Mouse (Mus musculus) thymus, adult 18-20 months (tissue): ENCODE data around the gene Bcl2l1.

Experiments
- DNase-seq, 2 experiments: peaks; one replicate each; pipeline ENCODE4 v3.0.0; 2022; ENCODE audit warnings: mixed read lengths in 2 of 2

Bcl2l1 gene

DNA sequence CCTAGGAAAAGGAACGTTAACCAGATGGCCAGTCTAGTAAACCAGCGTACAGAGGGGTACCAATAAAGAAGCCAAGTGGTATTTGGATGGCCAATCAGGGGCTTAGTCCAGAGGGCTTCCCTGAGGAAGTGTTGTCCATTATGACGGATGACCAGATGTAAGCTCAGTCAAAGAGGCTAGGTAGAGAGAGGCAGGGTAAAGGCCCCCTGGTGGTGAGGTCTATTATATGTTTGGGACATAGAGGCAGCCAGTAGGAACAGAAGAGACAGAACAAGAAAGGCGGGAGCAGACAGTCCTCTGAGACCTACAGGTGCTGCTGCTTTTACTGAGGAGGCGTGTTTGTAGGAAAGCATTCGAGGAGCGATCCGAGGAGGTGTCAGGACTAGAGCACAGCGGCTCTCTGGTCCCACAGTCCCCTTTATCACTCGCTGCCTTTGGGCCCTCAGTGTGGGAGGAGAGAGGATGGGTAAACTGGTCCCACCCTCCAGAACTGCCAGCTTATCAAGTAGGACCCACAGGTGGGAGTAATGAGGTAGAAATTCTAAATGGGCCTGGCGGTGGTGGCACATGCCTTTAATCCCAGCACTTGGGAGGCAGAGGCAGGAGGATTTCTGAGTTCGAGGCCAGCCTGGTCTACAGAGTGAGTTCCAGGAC lies 63.8 kb downstream of the Bcl2l1 start:
- DNase-seq: peak in 1 of 2 experiments; percentile 50

DNA sequence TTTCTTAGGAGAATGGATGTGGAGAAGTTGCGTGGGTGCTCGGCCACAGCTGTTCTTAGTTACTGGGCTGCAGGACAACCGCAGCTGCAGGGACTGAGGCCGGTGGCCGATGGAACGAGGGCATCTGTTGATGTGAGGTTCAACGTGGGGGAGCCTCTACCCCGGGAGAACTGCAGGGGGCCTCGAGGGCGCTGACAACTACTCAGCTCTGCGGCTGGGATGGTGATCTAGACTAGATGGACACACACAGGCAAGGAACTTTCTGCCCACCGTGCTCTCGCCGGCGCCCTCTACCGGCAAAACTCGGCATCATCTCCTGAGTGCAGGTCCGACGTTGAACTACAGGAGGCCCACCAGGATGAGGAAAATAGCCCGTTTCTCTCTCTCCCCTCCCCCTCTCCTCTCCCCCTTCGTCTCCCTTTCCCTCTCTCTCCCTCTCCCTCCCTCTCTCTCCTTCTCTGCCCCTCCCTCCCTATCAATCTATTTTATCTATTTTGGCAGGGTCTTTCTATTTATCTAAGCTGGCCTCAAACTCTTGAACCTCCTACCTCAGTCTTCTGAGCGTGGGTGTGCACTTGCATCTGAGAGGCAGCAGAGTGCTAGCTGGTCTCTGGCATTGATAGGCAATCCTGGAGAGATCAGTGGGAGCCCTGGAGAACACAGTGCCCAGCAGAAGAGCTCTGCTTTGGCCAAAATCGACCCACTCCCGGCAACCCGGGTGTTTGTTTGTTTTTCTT lies 65.0 kb downstream of the Bcl2l1 start:
- peak; percentile 79 to 85 for DNase-seq

DNA sequence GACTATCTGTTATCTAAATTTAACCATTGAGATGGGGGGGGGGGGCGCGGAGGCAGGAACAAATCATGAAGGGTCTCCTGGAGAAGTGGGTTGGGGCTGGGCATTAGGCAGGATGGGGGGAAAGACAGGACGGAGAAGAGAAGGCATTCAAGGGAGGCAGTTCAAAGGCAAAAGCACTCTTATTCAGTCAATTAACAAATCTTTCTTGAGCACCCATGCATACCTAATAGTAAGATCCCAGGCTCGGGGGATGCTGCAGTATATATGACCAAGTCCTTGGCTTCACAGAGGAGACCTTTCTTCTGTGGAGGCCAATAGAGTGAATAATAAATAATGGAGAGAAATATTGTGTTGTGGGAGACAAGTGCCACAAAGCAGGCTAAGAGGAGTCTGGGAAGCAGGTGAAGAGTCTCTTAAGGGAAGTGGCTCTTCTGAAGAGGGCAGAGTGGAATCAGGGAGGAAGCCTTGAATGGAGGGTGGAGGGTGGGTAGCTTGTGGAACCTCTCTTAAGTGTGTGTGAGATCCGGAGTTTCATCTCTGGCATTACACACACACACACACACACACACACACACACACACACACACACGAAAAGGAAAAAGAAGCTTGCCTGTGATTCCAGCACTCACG lies 66.4 kb downstream of the Bcl2l1 start:
- no peak for DNase-seq

DNA sequence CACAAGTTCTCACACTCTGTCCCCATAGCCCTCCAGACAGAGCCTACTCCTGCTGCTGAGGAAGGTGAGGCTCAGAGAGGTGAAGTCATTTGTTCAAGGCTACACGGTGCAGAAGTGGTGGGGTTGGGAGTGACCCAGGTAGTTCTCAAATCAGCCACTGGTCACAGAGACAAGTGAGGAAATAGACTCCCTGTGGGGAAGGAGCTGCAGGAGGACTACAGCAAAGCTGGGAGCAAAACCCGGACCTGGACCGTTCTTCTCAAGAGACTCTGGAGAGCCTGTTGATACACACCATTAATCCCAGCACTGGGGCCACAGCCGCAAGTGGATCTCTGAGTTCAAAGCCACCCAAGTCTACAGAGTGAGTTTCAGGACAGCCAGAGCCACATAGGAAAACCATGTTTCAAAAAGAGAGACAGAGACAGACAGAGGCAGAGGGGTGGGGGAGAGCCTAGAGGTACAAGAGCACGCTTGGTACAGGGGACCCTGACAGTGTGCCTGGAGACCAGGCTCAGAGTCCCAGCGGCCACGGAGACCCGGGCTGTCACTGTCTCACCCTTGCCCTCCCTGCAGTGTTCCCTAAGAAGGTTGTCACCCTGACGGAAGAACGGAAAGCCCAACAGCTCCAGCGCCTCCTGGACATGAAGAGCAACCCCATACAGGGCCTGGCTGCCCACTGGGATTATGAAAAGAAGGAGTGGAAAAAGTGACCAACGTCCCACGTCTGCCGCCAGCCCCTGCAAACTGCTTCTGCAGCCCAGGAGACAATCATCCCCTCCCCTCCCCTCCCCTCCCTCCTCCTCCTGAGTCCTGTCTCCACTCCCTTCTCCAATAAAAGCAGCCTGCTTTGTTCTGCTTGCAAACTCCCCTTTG lies 67.1 kb downstream of the Bcl2l1 start:
- no peak for DNase-seq

DNA sequence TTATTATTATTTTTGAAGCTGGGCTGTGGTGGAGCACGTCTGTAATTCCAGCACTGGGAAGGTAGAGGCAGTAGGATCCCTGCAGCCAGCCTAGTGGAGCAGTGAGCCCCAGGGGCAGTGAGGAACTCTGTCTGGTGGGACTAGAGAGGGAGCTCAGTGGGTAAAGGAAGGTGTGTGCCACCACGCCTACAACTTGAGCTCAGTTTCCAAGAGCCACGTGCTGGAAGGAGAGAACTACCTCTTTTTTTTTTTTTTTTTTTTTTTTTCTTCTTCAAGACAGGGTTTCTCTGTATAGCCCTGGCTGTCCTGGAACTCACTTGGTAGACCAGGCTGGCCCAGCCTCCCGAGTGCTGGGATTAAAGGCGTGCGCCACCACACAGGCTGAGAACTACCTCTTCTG lies 68.2 kb downstream of the Bcl2l1 start:
- no peak for DNase-seq

DNA sequence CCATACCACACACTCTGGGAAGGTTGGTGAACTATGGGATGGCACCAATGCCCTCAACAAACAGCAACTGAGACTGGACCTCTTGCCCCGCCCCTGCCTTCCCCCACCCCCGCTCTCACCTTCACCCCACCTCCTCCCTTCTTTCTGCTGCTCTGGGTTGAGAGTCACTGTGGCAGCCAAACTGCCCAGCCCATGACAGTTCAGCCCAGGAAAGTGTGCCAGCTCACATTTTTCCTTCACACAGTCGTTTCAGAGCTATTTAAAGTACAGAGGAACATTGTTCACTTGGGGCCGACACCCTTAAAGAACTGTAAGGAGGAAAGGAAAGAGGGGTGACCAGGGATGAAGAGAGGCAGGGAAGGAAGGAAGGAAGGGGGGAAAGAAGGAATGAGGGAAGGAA lies 73.2 kb downstream of the Bcl2l1 start:
- no peak for DNase-seq

DNA sequence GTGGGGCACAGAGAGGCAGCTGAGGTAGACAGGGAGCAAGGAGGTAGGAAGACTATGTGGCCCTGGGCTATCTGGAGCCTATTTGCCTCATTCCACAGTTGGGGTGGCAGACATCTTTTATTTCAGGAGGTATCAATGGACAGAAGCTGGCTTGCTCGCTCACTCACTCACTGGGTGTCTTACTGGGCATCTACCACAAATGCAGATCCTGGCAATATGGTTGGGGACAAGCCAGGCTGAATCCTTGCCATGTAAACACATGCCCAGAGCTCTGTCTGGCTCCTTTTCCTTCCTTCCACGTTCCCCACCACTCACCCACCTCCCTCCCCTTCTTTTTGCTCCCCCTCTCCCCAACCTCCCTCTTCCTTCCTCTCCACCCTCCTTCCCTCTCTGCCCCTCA lies 74.0 kb downstream of the Bcl2l1 start:
- no peak for DNase-seq

DNA sequence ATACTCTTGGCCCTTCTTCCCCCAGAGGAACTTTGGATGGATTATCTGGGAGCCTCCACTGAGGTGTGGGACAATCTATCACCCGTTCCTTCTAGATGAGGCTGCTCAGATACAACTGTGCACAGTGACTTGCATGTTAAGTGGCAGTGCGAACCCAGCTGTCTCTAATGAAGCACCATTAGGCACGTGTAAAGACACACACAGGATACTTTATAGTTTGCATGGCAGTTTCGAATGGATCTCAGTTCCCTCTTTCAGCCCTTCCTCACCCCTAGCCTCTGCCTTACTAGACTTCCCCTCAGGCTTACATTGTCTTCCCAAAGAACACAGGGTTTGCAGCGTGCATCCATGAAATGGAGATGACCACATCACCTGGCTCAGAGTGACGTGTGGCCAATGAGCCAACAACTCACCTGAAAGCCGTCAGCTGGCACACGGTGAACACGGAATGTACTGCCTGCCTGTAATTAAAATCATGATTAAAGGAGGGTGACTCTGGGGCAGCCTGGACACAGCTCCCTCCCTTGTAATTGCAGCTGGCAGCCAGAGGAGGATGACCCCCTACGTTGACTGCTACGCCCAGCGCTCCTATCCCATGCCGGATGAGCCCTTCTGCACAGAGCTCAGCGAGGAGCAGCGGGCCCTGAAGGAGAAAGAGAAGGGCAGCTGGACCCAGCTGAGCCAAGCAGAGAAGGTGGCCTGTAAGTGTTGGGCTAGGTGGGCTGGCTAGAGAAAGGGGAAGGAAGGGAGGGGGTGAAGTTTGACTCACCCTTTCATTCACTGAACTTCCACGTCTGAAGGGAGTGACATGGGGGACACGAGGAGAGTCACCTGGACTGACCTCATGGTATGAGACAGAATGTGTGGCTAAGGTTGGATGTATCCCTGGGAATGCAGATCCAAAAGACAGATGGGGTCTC lies 74.8 kb downstream of the Bcl2l1 start:
- no peak for DNase-seq

DNA sequence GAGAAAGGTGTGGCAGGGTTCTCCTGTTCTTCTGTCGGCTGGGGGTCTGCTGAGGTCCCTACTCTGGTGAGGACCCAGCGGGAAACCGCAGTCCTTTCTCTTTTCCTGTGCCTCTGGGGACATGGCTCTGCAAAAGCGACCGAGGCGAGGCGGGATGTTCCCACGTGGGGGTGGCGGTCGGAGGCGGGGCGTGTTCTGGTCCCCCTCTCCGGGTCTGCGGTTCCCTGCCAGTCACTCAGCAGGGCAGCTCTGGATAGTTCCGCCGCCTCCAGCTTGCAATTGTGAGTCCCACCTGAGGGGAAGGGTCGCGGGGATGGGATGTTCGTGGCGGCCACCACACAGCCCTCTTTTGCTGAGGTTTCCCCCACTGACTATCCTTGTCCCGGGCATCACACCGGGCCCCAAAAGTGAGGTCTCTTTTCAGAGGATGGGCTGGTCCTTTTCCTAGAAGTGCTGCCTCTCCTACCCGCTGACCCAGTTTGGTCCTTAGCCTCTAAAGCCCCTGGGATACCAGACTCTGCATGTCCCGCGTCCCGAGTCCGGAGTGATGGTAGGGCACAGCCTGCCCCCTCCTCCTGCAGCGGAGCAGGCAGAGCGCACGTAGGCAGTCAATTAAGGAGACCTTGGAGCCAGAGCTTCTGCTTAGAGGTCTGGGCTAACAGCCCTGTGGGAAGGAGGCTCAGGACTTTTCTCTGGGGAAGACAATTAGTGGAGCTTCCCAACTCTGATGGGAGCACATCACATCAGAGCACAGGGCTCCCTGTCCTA lies 77.4 kb downstream of the Bcl2l1 start, which contains the start of gene Cox4i2:
Cox4i2 (plus strand) TSS at position 230 of the 768 bp plus-strand sequence.
- no peak for DNase-seq

DNA sequence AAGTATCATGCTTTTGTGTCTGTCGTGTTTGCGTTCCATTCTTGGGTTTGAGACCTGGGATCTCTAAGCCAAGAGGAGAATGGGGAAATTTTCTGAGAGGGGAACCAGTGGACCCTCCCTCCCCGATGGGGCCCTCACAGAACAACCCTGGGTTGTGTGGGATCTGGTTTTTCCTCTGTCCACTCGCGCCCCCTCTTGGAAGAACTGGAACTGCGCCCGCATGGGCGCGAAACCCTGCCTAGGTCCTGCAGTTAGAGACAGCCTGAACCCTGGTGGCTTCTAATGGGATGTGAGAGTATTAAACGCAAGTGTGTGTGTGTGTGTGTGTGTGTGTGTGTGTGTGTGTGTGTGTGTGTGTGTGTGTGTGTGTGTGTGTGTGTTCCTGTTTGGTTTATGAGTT lies 89.1 kb downstream of the Bcl2l1 start:
- peak in 1 of 2 experiments; percentile 33 for DNase-seq

DNA sequence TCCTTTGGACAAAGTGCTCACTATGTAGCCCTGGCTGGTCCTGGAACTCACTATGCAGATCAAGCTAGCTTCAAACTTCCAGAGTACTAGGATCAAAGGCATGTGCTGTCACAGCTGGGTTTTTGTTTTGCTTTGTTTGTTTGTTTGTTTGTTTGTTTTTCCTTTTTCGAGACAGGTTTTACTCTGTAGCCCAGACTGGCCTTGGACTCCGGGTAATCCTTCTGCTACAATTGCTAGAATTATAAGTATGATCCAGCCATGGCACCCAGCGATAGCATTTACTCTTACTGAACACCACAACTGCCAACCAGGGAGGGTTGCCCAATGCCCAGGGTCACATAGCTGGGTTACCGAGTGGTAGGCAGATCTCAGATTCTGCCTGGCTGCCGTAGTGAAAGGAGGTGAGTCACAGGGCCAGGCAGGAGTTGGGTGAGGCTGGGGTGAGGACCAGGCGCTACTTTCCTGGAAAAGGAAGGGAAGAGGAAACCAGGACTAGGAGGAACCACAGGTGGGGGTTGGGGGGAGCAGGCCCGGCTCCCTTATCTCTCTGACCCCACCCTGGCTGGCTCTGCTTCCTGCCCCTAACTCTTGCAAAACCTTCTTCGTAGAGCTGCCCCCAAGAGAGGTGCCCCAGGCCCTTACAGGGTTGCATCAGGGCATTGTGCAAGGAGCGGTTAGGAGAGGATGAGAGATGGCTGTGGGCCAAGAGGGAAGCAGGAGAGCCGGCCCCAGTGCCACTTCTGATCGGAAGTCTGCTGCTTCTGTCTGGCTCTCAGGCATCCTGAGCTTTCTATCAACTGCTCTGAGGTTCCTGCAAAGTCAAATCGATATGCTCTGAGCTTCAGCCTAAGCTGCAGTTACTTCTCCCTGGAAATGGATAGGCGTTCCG lies 90.1 kb downstream of the Bcl2l1 start:
- DNase-seq: peak in 1 of 2 experiments; percentile 20

DNA sequence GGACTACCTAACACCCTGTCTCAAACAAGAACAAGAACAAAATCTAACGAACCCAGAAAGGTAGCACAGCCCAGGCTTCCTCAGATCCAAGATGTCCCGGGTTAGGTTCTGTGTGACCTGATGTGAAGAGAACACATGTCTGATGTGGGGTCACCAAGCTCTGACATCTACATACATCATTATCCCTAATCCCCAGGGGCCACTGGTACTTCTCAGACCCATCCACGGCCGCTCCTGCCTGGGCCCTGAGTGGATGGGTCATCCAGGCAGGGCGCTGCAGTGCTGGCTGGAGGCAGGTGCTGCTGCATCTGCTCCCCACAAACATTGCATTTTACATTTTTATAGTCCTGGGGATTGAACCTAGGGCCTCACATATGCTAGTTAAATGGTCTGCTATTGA lies 91.0 kb downstream of the Bcl2l1 start:
- DNase-seq: no peak

DNA sequence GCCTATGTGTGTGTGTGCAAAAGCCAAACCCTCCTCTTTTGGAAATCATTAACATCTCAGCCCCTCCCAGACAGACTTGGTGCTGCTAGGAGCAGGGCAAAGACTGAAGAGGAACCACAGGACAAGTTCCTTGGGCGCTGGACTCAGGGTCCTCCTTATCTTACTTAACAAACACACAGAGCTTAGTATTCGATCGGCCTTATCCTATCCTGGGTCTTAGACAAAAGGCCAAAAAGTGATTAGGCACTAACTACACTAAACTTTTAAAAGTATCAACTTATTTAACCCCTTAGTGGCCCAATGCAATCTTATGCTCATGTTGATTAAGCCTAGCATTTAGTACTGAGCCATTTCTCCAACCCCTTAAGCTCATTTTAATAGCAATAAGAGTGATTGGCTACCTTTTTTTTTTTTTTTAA lies 91.7 kb downstream of the Bcl2l1 start:
- no peak for DNase-seq

DNA sequence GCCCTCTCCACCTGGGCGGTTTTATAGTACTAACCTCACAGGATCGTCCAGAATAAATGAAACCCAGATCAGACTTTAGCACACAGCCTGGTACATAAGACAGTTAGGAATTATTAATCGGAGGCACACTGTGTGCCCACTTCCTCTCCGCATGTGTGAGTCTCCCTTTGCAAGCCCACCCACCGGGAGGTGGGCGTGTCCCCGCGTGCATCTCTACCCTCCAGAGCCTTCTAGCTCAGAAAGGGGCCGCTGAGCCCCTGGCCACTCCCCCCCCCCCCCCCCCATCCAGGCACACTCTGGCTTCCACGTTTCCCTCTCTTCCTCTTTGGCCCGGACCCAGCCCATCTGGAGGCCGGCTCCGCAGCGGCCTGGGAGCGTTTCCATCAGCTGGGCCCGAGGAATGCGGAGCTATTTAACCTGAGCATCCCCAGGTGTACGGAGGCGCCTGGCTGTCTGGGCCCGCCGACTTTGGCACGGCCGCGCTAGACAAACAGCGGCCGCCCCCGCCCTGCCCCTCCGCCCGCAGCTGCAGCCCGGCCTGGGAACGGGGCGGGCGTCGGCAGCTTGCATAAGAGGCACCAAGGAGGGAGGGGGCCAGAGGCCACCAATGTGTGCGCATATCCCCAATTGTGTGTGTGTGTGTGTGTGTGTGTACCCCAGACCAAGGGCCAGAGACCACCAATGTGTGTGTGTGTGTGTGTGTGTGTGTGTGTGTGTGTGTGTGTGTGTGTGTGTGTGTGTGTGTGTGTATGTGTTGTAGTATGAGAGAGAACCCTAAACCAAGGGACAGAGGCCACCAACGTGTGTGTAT lies 92.3 kb downstream of the Bcl2l1 start:
- DNase-seq: peak; percentile 25 to 34

DNA sequence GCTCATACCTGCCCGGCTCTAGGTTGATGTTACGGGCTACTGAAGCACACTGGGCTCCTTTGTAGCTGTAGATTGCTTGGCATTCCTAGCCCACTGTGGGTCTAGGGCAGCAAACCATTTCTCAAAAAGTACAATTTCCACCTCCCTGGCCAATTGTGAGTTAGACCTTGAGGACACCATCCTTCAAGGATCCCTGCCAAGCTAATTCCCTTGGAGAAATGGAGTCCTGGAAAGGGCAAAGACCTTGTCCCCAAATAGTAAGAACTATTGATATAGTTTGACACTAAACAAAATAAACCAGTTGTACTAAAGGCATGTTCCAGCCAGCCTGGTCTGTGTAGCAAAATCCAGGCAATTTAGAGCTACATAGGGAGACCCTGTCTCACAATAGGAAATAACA lies 93.2 kb downstream of the Bcl2l1 start:
- DNase-seq: no peak

DNA sequence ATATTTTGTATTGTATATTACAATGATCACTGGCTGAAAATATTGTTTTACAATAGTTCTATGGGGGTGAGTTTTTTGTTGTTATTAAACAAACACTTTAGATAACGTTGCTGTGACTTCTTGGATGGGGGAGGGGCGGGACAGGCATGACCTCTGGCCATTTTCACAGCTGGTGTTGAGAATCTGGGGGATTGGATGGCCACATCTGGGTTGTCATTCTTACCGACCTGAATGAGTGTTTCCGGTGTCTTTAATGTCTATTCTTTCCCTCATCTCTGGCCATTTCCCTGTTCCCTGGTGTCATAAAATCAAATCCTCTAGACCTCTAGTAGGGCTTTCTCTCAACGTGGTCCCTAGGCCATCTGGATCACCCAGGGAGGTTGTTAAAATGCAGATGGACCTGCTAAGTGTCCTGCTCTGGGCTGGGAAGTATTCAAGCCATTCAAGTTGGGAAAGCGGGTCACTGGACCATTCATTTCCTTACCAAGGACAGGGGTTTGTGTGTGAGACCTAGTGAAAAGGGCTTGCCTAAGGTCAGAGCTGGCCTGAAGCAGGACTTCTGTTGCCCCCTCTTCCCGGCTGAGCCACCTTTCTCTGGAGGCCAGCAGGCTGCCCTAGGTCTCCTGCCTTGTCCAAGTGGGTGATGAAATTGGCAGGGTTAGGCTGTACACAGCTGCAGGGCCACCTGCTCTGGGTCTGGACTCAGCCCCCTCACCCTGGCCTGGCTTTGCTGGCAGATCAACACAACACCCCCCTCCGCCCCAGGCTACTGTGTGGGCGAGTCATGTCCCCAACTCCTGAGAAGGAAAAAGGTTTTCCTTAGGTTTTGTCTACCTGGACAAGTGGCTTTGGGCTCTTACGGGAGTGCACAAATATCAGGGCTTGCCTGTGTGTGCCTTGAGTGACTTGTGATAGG lies 94.0 kb downstream of the Bcl2l1 start:
- no peak for DNase-seq

DNA sequence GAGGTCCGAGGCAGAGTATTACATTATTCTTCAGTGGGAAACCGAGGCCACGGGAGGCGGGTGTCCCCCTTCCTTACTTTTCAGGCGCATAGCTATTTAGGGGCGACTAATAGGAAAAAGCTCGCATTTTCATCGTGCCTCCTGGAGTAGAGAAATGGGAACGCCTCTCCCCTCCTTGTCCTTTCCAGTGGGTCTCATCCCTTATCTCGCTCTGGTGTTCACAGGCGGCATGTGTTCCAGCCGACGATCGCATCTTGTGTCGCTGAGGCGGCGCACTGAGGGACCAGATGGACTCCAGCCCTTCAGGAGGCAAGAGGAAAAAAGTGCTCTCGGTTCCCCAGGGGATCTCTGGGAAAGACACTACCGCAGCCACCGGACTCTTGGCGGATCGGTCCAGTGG lies 94.8 kb downstream of the Bcl2l1 start:
- no peak for DNase-seq

DNA sequence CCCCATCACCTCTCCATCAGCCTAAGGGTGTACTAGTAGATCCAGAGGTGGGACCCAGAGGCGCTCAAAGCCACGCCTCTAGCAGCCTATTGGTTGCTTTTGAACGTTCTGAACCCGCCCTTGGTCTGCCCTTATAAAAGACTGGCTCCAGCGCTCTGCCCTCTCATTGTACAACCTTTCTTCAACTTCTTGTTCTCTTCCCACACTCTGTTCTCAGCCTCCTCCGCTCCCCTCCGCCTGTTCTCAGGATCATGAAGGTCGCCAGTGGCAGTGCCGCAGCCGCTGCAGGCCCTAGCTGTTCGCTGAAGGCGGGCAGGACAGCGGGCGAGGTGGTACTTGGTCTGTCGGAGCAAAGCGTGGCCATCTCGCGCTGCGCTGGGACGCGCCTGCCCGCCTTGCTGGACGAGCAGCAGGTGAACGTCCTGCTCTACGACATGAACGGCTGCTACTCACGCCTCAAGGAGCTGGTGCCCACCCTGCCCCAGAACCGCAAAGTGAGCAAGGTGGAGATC lies 95.4 kb downstream of the Bcl2l1 start, which contains the start of gene Id1:
Id1 (plus strand) TSS at position 162 of the 512 bp plus-strand sequence.
- DNase-seq: peak; percentile 55 to 69
